In genomic region chr2:166627578-166627977, GRCm38 (mm10) we compare ENCODE assay signal across 18 mouse cellular contexts.
DNase-seq lines count a peak whose midpoint lies in the region; ATAC-seq and TF ChIP-seq lines count a peak whose summit lies in the region.
"Had no signal": no experiment of that assay in that cellular context is flagged by ENCODE, and none has a peak within 500 bp of the region (broad histone marks: within the 10 kb centered on the region; RNA-seq: fewer than 3 reads in every experiment).

No protein-coding gene starts in this region.

- H3K79me2 ChIP-seq in liver, adult 2 months (ENCODE audit: control insufficient read depth, insufficient read depth, low read length), result no peaks in the 10 kb centered on the region

- no peaks in the 10 kb centered on the region for H3K9me3 ChIP-seq in liver, embryonic 11.5 days (ENCODE audit: control insufficient read depth, low read length)
- H3K9me3 ChIP-seq: lung, embryonic 15.5 days; midbrain, embryonic 12.5 days had no signal

- no peaks in the 10 kb centered on the region for H3K4me1 ChIP-seq in liver, adult 2 months (ENCODE audit: control insufficient read depth, insufficient read depth, low read length)
- H3K4me1 ChIP-seq in liver, embryonic 11.5 days (replicated peaks; ENCODE audit: control insufficient read depth, insufficient read depth, low read length), result peaks cover 16% of the 10 kb centered on the region

- WGBS in liver, adult 2 months, result 87% methylated on average over 6 of the region's 6 CpGs
- 93% methylated on average over 6 of the region's 6 CpGs for WGBS in liver, embryonic 11.5 days

- no peaks in the 10 kb centered on the region for H3K27me3 ChIP-seq in liver, adult 2 months (ENCODE audit: control insufficient read depth, insufficient read depth, low read length)
- no peaks in the 10 kb centered on the region for H3K27me3 ChIP-seq in liver, embryonic 11.5 days (replicated peaks; ENCODE audit: control insufficient read depth, insufficient read depth, low read length)
- H3K27me3 ChIP-seq: lung, embryonic 15.5 days; midbrain, embryonic 12.5 days had no signal

- H3K27ac ChIP-seq in liver, adult 2 months (replicated peaks; ENCODE audit: insufficient read depth, low read depth, low read length), result no peak overlapping the region
- H3K27ac ChIP-seq in liver, embryonic 11.5 days (ENCODE audit: low read depth, low read length), result no peak overlapping the region
- H3K27ac ChIP-seq: lung, embryonic 15.5 days; midbrain, embryonic 12.5 days had no signal

- peak; percentile 28 for DNase-seq in liver, adult 2 months (ENCODE audit: extremely low read depth, low read depth, low spot score)
- DNase-seq in liver, embryonic 11.5 days (ENCODE audit: low spot score), result no peak
- peak; percentile 54 for DNase-seq in thymus, postnatal 0 days (ENCODE audit: low spot score)
- DNase-seq in thymus, adult 18-20 months, result no peak
- DNase-seq in thymus, postnatal 4 days, result peak; percentile 53
- no peak for DNase-seq in embryo, embryonic 10.5 days (ENCODE audit: low spot score)
- DNase-seq in left cerebral cortex, adult 8-10 months (ENCODE audit: low spot score in 2 of 2), result no peak
- DNase-seq: adrenal gland, postnatal 10 days; cerebellum, adult 9-10 months; forebrain, postnatal 0 days; heart, postnatal 10 days; kidney, adult 11 months; kidney, postnatal 25 days; right cerebral cortex, postnatal 25 days had no signal

- H3K4me2 ChIP-seq in liver, embryonic 11.5 days, result no peak overlapping the region
- H3K4me2 ChIP-seq: lung, embryonic 15.5 days; midbrain, embryonic 12.5 days had no signal

- no peak overlapping the region for H3K4me3 ChIP-seq in liver, adult 2 months (ENCODE audit: insufficient read depth, low read depth, low read length)
- no peak overlapping the region for H3K4me3 ChIP-seq in liver, embryonic 11.5 days (ENCODE audit: low read depth, low read length)
- H3K4me3 ChIP-seq: lung, embryonic 15.5 days; midbrain, embryonic 12.5 days had no signal

- no peak overlapping the region for H3K9ac ChIP-seq in liver, adult 2 months (ENCODE audit: low read depth, low read length)
- no peak overlapping the region for H3K9ac ChIP-seq in liver, embryonic 11.5 days (ENCODE audit: low read depth, low read length)
- H3K9ac ChIP-seq: forebrain, postnatal 0 days; lung, embryonic 15.5 days; midbrain, embryonic 12.5 days had no signal

- no peaks in the 10 kb centered on the region for H3K36me3 ChIP-seq in liver, adult 2 months (ENCODE audit: control insufficient read depth, insufficient read depth, low read length)
- H3K36me3 ChIP-seq in liver, embryonic 11.5 days (ENCODE audit: control insufficient read depth, insufficient read depth, low read length), result no peaks in the 10 kb centered on the region; the same call in 1 of the 2 replicates
- H3K36me3 ChIP-seq: lung, embryonic 15.5 days had no signal

- ATAC-seq in liver, embryonic 11.5 days (replicated peaks; ENCODE audit: low FRiP score), result no peak
- ATAC-seq in megakaryocyte, adult 5-6 weeks (ENCODE audit: poor library complexity, severe bottlenecking), result peak; percentile 20; the same call in 1 of the 2 replicates
- ATAC-seq: forebrain, postnatal 0 days; hindbrain, embryonic 16.5 days had no signal

- TF ChIP-seq POLR2A in liver, adult 2 months (IDR thresholded peaks at IDR 0.05; ENCODE audit: extremely low read depth, insufficient read depth, low read length), result no peak

- TF ChIP-seq CTCF in liver, adult 2 months (IDR thresholded peaks at IDR 0.05; ENCODE audit: low read depth, low read length), result no peak

Comparison
In these comparisons a context has a peak if more than half of its experiments do, and no peak if none do; other contexts are left out.
1. DNase-seq: peak in liver, adult 2 months (single experiment), thymus, postnatal 0 days (single experiment) and thymus, postnatal 4 days (single experiment); none in liver, embryonic 11.5 days (single experiment), thymus, adult 18-20 months (0 of 2), embryo, embryonic 10.5 days (single experiment) and left cerebral cortex, adult 8-10 months (0 of 2).